Mouse (Mus musculus) macrophage (primary cell): Measurements from ENCODE around the gene Msrb2. TPM values are rescaled to one million over a fixed set of nuclear protein-coding genes. Genes with fewer than 3 reads are reported as not detected.

Source experiments
- H3K27ac ChIP-seq: fragments of 350-480 bp; formaldehyde crosslinking; 2 replicates; pipeline ENCODE4 v1.9.0; 2021
- H3K36me3 ChIP-seq: fragments of 350-480 bp; formaldehyde crosslinking; 2 replicates; pipeline ENCODE4 v1.9.0; 2021; ENCODE audit errors: inconsistent target
- H3K4me3 ChIP-seq: fragments of 350-480 bp; formaldehyde crosslinking; 2 replicates; pipeline ENCODE4 v1.9.0; 2021; ENCODE audit errors: inconsistent target
- H3K79me2 ChIP-seq: fragments of 350-480 bp; formaldehyde crosslinking; 2 replicates; pipeline ENCODE4 v1.9.0; 2021; ENCODE audit errors: inconsistent target
- WGBS: methylation state at CpG from one replicate; pipeline ENCODE4 v1.1.7; 2026; ENCODE audit warnings: inconsistent platforms; ENCODE audit not compliant: missing documents; 5-methylcytosine and 5-hydroxymethylcytosine counted together
- polyA plus RNA-seq: library from polyadenylated mRNA; stranded (reverse); fragments of 250-400 nt; gene quantifications from 3 replicates; pipeline ENCODE4 v1.2.4, GENCODE M21; 2018; ENCODE audit warnings: inconsistent platforms

Gene Msrb2
- polyA plus RNA-seq, 1 experiment from 2014 or later: 8.3 TPM

- Histone ChIP-seq H3K27ac (no peak overlapping the region), H3K4me3 (no peak overlapping the region), H3K36me3 (no peaks in the 10 kb centered on the region), H3K79me2 (no peaks in the 10 kb centered on the region)
- 92% methylated on average over 7 of the region's 7 CpGs for WGBS
Observed at GRCm38 (mm10) chr2:19373695-19374094, 2.5 kb downstream of the Msrb2 start.

GRCm38 (mm10) chr2:19380446-19380950 is 9.3 kb downstream of the Msrb2 start:
- no peaks in the 10 kb centered on the region for H3K36me3 ChIP-seq
- WGBS: 84% methylated on average over 2 of the region's 2 CpGs
- H3K4me3 ChIP-seq: no peak overlapping the region
- no peaks in the 10 kb centered on the region for H3K79me2 ChIP-seq
- H3K27ac ChIP-seq: no peak overlapping the region

- no peak overlapping the region for H3K27ac ChIP-seq
- 66% methylated on average over 2 of the region's 2 CpGs for WGBS
- no peak overlapping the region for H3K4me3 ChIP-seq
Observed at GRCm38 (mm10) chr2:19380986-19381385, 9.7 kb downstream of the Msrb2 start.

GRCm38 (mm10) chr2:19382206-19382605 is 11.0 kb downstream of the Msrb2 start:
- H3K36me3 ChIP-seq: no peaks in the 10 kb centered on the region
- no peaks in the 10 kb centered on the region for H3K79me2 ChIP-seq
- no peak overlapping the region for H3K27ac ChIP-seq
- H3K4me3 ChIP-seq: no peak overlapping the region
- WGBS: 100% methylated on average over 1 of the region's 1 CpGs

More at GRCm38 (mm10) chr2:19380986-19381385, 9.7 kb downstream of the Msrb2 start:
- Histone ChIP-seq H3K36me3 (no peaks in the 10 kb centered on the region), H3K79me2 (no peaks in the 10 kb centered on the region)

- Histone ChIP-seq H3K27ac (no peak overlapping the region), H3K36me3 (no peaks in the 10 kb centered on the region), H3K79me2 (no peaks in the 10 kb centered on the region), H3K4me3 (no peak overlapping the region)
- 86% methylated on average over 4 of the region's 4 CpGs for WGBS
Observed at GRCm38 (mm10) chr2:19383006-19383405, 11.8 kb downstream of the Msrb2 start.

- no peak overlapping the region for H3K4me3 ChIP-seq
- H3K27ac ChIP-seq: no peak overlapping the region
- 84% methylated on average over 5 of the region's 5 CpGs for WGBS
- H3K79me2 ChIP-seq: no peaks in the 10 kb centered on the region
- no peaks in the 10 kb centered on the region for H3K36me3 ChIP-seq
Observed at GRCm38 (mm10) chr2:19385772-19386171, 14.5 kb downstream of the Msrb2 start.

- Histone ChIP-seq H3K4me3 (no peak overlapping the region), H3K79me2 (no peaks in the 10 kb centered on the region), H3K27ac (peak overlapping the region; percentile 34), H3K36me3 (no peaks in the 10 kb centered on the region)
- 6% methylated on average over 11 of the region's 12 CpGs for WGBS
Observed at GRCm38 (mm10) chr2:19388329-19389103, 17.3 kb downstream of the Msrb2 start.

GRCm38 (mm10) chr2:19390411-19391143 is 19.3 kb downstream of the Msrb2 start:
- 97% methylated on average over 7 of the region's 7 CpGs for WGBS
- Histone ChIP-seq H3K27ac (no peak overlapping the region), H3K79me2 (no peaks in the 10 kb centered on the region), H3K36me3 (0 out of 2 replicates have a peak, but pooled peaks cover 5% of the 10 kb centered on the region), H3K4me3 (no peak overlapping the region)

- no peaks in the 10 kb centered on the region for H3K79me2 ChIP-seq
- WGBS: 97% methylated on average over 3 of the region's 3 CpGs
- no peak overlapping the region for H3K4me3 ChIP-seq
- H3K36me3 ChIP-seq: 0 out of 2 replicates have a peak, but pooled peaks cover 5% of the 10 kb centered on the region
- no peak overlapping the region for H3K27ac ChIP-seq
Observed at GRCm38 (mm10) chr2:19391649-19392048, 20.4 kb downstream of the Msrb2 start.

GRCm38 (mm10) chr2:19392793-19393192 is 21.6 kb downstream of the Msrb2 start:
- 94% methylated on average over 2 of the region's 2 CpGs for WGBS
- no peaks in the 10 kb centered on the region for H3K79me2 ChIP-seq
- 0 out of 2 replicates have a peak, but pooled peaks cover 5% of the 10 kb centered on the region for H3K36me3 ChIP-seq
- no peak overlapping the region for H3K4me3 ChIP-seq
- no peak overlapping the region for H3K27ac ChIP-seq

GRCm38 (mm10) chr2:19405409-19405808 is 34.2 kb downstream of the Msrb2 start:
- 90% methylated on average over 5 of the region's 5 CpGs for WGBS
- Histone ChIP-seq H3K27ac (no peak overlapping the region), H3K79me2 (no peaks in the 10 kb centered on the region), H3K36me3 (no peaks in the 10 kb centered on the region), H3K4me3 (no peak overlapping the region)

- 86% methylated on average over 3 of the region's 3 CpGs for WGBS
- no peaks in the 10 kb centered on the region for H3K79me2 ChIP-seq
- H3K27ac ChIP-seq: no peak overlapping the region
- no peak overlapping the region for H3K4me3 ChIP-seq
- no peaks in the 10 kb centered on the region for H3K36me3 ChIP-seq
Observed at GRCm38 (mm10) chr2:19406531-19406930, 35.3 kb downstream of the Msrb2 start.

GRCm38 (mm10) chr2:19414222-19414965 is 43.2 kb downstream of the Msrb2 start:
- Histone ChIP-seq H3K36me3 (no peaks in the 10 kb centered on the region), H3K79me2 (no peaks in the 10 kb centered on the region), H3K4me3 (no peak overlapping the region), H3K27ac (no peak overlapping the region)
- WGBS: 20% methylated on average over 19 of the region's 19 CpGs

GRCm38 (mm10) chr2:19415063-19415521 is 43.9 kb downstream of the Msrb2 start:
- Histone ChIP-seq H3K36me3 (no peaks in the 10 kb centered on the region), H3K4me3 (no peak overlapping the region), H3K79me2 (no peaks in the 10 kb centered on the region), H3K27ac (no peak overlapping the region)
- WGBS: 2% methylated on average over 6 of the region's 6 CpGs
